Mouse (Mus musculus) C2C12 (cell line): ENCODE data around the gene Rmnd5a.

Experiments
- CEBPB ChIP-seq: IDR thresholded peaks from one replicate; pipeline ENCODE4 v1.6.1; 2011; ENCODE audit warnings: low read depth, mild to moderate bottlenecking, control low read depth, moderate library complexity
- CTCF ChIP-seq: IDR thresholded peaks from one replicate; pipeline ENCODE4 v1.5.1; 2011; ENCODE audit not compliant: control insufficient read depth, insufficient read depth, insufficient read length
- MAX ChIP-seq: IDR thresholded peaks from one replicate; pipeline ENCODE4 v1.6.1; 2011; ENCODE audit warnings: mild to moderate bottlenecking, control low read depth
- MYOD1 ChIP-seq: IDR thresholded peaks from one replicate; pipeline ENCODE4 v1.6.1; 2011; ENCODE audit warnings: low read depth; ENCODE audit not compliant: control insufficient read depth, insufficient read length
- MYOG ChIP-seq: IDR thresholded peaks from one replicate; pipeline ENCODE4 v1.6.1; 2011; ENCODE audit not compliant: control insufficient read depth, insufficient read length; ENCODE audit errors: extremely low read depth
- USF1 ChIP-seq: IDR thresholded peaks from one replicate; pipeline ENCODE4 v1.6.1; 2011; ENCODE audit warnings: low read depth, mild to moderate bottlenecking, control low read depth, moderate library complexity

GRCm38 (mm10) chr6:71427996-71428725 lies 12.3 kb downstream of the Rmnd5a start:
- no peak for TF ChIP-seq CTCF
- TF ChIP-seq MYOD1, result no peak
- TF ChIP-seq MAX, result no peak
- TF ChIP-seq USF1, result no peak
- TF ChIP-seq CEBPB, result no peak
- TF ChIP-seq MYOG, result no peak
